Mouse (Mus musculus) neural tube, embryonic 14.5 days (tissue): ENCODE data around the gene Tnnc2. TPM values are rescaled to one million over a fixed set of nuclear protein-coding genes. Genes with fewer than 3 reads are reported as not detected.

Experiments
- ATAC-seq: fragments of 200-750 bp; cut with Nextera tagmentation; 2 replicates; pipeline ENCODE4 v1.8.0; 2017; ENCODE audit warnings: low read depth, mild to moderate bottlenecking, moderate TSS enrichment, moderate library complexity
- H3K27ac ChIP-seq: fragments of 300-500 bp; sonication (generic); 2 replicates; pipeline ENCODE4 v1.5.1; 2014; ENCODE audit warnings: low read depth, mild to moderate bottlenecking, control low read depth, low read length, moderate library complexity, mixed read lengths
- H3K27me3 ChIP-seq: fragments of 300-500 bp; sonication (generic); 2 replicates; pipeline ENCODE4 v1.6.1; 2014; ENCODE audit warnings: low read length; ENCODE audit not compliant: control insufficient read depth, insufficient read depth
- H3K36me3 ChIP-seq: fragments of 300-500 bp; sonication (generic); 2 replicates; pipeline ENCODE4 v1.6.1; 2014; ENCODE audit warnings: low read length, mixed read lengths; ENCODE audit not compliant: control insufficient read depth, insufficient read depth
- H3K4me1 ChIP-seq: fragments of 300-500 bp; sonication (generic); 2 replicates; pipeline ENCODE4 v1.6.1; 2014; ENCODE audit warnings: low read length; ENCODE audit not compliant: control insufficient read depth, insufficient read depth
- H3K4me2 ChIP-seq: fragments of 300-500 bp; sonication (generic); 2 replicates; pipeline ENCODE4 v1.6.1; 2014; ENCODE audit warnings: mild to moderate bottlenecking, low read depth, low read length, control low read depth
- H3K4me3 ChIP-seq: fragments of 300-500 bp; sonication (generic); 2 replicates; pipeline ENCODE4 v1.5.1; 2014; ENCODE audit warnings: low read depth, low read length, control low read depth, mixed read lengths
- H3K9ac ChIP-seq: fragments of 300-500 bp; sonication (generic); replicated peaks from 2 replicates; pipeline ENCODE4 v1.6.1; 2014; ENCODE audit warnings: low read depth, mild to moderate bottlenecking, control low read depth, low read length, mixed read lengths
- H3K9me3 ChIP-seq: fragments of 300-500 bp; sonication (generic); 2 replicates; pipeline ENCODE4 v1.6.1; 2016; ENCODE audit warnings: low read length; ENCODE audit not compliant: control insufficient read depth
- WGBS: fragments of 180-500 bp; shearing (Covaris S2); extraction: QIAGEN DNeasy Blood & Tissue Kit; methylation state at CpG from one replicate; pipeline ENCODE4 v1.1.7; 2014; 5-methylcytosine and 5-hydroxymethylcytosine counted together
- polyA plus RNA-seq: library from polyadenylated mRNA; unstranded; fragments of >200 nt; fragmentation: Nextera tagmentation; extraction: Ambion mirVana; gene quantifications from 2 replicates; pipeline ENCODE4 v1.2.1, GENCODE M21; 2014

The Tnnc2 gene
- polyA plus RNA-seq, 1 experiment from 2014 or later = 6.4 TPM

DNA sequence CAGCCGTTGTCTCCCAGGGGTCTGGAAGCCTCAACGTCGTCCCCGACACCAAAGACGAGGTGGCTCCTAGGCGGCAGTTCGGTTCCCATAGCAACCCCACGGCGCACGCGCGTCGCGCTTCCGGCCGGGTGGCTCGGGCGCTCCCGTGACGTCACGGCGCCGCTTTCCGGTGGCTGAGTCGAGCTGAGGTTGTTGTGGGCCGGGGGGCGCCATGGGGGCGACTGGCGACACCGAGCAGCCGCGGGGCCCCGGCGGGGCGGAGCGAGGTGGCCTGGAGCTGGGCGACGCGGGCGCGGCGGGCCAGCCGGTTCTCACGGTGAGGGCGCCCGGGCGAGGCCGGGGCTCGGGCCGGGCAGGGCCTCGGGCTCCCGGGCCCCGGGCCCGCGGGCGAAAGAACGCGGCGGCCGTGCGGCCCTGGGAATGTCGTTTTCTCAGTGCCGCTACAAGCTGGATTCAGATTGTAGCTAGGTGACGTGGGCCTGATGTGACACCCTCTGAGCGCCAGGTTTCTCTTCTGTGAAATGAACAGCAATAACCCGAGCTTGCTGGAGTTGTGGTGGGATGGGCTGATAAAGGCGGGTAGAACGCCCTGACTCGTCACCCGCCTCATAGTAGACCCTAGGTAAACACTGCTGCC lies 33.8 kb downstream of the Tnnc2 start, which contains the start of the genes Wfdc3 and Dnttip1:
Gene Wfdc3 (minus strand): TSS at position 89 of the 637 bp plus-strand sequence.
Gene Dnttip1 (plus strand): TSS at position 141 of the 637 bp plus-strand sequence.
- Histone ChIP-seq H3K9ac (peak within 1 kb of the TSS; percentile 92), H3K27ac (peak within 1 kb of the TSS; percentile 74), H3K4me3 (peak within 1 kb of the TSS; percentile 87), H3K4me1 (peaks cover 21% of the 10 kb centered on the region), H3K9me3 (no peaks in the 10 kb centered on the region), H3K4me2 (peak within 1 kb of the TSS; percentile 67), H3K27me3 (no peaks in the 10 kb centered on the region; the same call in 1 of the 2 replicates), H3K36me3 (peaks cover 10% of the 10 kb centered on the region; the same call in 1 of the 2 replicates)
- under 1% methylated on average over 62 of the region's 70 CpGs for WGBS
- peak; percentile 92 for ATAC-seq

DNA sequence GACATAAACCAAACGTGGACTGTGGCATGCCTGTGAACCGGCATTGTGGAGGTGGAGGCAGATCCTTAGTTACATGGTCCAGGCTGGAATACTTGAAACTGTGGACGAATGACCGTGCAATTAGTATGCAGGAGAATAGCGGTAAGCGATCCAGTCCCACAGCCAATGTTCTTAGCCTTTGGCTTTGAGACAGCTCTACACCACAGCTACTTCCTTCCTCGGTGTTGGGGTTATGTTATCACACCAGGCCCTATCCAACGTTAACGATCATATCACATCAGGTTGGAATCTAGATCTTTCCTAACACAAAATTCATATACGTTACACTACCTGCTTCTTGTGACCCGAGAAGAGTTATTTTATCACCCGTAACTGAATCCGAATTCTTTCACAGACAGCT lies 34.8 kb downstream of the Tnnc2 start:
- no peaks in the 10 kb centered on the region for H3K9me3 ChIP-seq
- 76% methylated on average over 13 of the region's 13 CpGs for WGBS

DNA sequence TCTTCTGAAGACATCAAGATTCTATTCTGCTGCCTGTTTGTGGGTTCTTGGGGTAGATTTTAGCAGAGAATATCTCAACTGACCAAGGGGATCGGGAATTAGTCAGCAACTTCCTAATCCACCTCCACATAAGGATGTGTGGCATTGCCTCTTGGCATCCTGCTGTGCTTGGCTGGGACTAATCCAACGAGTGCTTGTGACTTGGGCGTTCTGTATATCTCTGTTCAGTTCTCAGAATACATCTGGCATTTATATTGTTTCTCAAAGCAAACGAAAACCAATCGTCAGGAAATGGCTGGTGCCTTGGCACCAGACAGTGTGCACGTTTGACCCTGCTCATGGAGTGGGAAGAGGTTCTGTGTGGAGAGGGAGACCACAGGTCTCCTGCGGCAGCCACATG lies 39.9 kb downstream of the Tnnc2 start:
- Histone ChIP-seq H3K36me3 (no peaks in the 10 kb centered on the region), H3K27me3 (no peaks in the 10 kb centered on the region), H3K4me3 (no peak overlapping the region), H3K27ac (no peak overlapping the region), H3K4me2 (no peak overlapping the region), H3K9me3 (no peaks in the 10 kb centered on the region), H3K4me1 (peaks cover under 1% of the 10 kb centered on the region), H3K9ac (no peak overlapping the region)
- ATAC-seq = no peak
- WGBS = 72% methylated on average over 7 of the region's 7 CpGs

More for the DNA sequence above, 34.8 kb downstream of the Tnnc2 start:
- Histone ChIP-seq H3K27ac (no peak overlapping the region), H3K27me3 (no peaks in the 10 kb centered on the region; the same call in 1 of the 2 replicates), H3K9ac (peak overlapping the region; percentile 92; the same call in 1 of the 2 replicates), H3K4me1 (peaks cover 21% of the 10 kb centered on the region), H3K4me2 (peak overlapping the region; percentile 67), H3K36me3 (peaks cover 10% of the 10 kb centered on the region; the same call in 1 of the 2 replicates), H3K4me3 (peak overlapping the region; percentile 87)
- ATAC-seq = no peak

DNA sequence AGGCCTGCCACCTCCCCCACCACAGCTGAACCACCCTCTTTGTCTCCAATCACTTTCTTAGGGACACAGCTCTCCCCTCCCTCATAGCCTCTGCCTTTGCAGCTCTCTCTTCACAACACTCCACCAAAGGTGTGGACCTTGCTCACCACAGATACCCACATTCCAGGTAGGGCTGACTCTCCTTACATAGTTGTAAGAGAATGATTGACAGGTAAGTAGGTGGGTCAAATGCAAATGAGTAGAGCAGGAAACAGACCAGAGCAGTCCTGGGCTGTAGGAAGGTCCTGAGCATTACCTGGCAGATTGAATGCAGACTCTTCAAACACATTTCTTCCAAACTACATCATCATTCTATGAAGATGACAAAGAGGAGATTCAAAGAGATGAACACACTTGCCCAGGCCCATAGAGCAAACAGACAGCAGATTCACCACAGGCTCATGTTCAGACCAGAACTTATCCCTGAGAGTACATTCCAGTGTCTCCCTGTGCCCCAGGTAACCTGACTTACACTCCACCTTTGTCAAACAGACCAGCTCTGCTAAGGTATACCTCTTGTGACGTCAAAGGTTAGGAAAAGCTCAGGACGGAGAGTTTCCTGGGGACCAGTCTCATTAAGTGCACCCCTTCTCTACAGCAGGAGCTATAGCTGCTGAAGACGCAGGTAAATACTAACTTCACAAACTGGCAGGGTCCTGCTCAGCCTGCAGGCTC lies 42.2 kb downstream of the Tnnc2 start:
- Histone ChIP-seq H3K4me3 (no peak overlapping the region), H3K4me2 (no peak overlapping the region), H3K27me3 (no peaks in the 10 kb centered on the region), H3K4me1 (no peaks in the 10 kb centered on the region), H3K9ac (no peak overlapping the region), H3K27ac (no peak overlapping the region), H3K36me3 (no peaks in the 10 kb centered on the region), H3K9me3 (no peaks in the 10 kb centered on the region)
- WGBS = 73% methylated on average over 3 of the region's 3 CpGs
- no peak for ATAC-seq

DNA sequence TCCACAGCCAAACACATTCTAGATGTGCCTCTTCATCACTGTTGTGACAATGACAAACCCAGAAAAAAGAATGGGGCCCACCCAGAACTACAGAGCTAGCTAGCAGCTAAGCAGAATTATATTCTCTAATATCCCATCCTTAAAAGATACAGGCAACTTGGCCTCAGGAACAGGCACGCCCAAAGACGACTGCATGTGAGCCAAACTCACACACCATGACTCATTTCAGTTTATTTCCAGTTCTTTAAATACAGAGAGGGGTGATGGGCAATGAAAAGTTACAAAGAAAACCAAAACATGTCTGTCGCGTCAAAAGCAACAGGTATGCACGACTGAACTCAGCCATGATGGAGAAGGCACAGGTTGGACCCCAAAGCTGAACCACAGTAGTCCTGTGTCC lies 44.3 kb downstream of the Tnnc2 start:
- Histone ChIP-seq H3K9ac (no peak overlapping the region), H3K4me1 (no peaks in the 10 kb centered on the region), H3K4me3 (no peak overlapping the region), H3K36me3 (no peaks in the 10 kb centered on the region), H3K27me3 (no peaks in the 10 kb centered on the region), H3K4me2 (no peak overlapping the region), H3K27ac (no peak overlapping the region), H3K9me3 (no peaks in the 10 kb centered on the region)
- 92% methylated on average over 5 of the region's 5 CpGs for WGBS
- no peak for ATAC-seq

DNA sequence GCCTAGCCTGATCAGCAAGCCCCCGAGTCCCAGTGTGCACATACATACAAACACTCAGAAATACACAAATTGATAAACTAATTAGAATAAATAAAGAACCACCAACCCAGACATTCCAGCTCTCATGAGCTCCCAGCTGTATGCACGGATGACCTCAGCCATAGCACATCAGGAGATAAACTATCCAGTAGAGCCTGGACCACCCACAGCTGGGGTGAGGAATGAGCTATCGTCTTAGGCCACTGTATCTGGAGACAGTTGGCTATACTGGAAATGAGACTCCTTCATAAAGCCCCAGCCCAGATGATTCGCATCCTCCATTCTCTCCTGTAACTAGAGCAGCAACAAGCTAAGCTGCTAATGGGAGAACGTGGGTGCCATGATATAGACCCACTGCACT lies 44.9 kb downstream of the Tnnc2 start:
- H3K27ac ChIP-seq = no peak overlapping the region
- H3K4me3 ChIP-seq = no peak overlapping the region
- no peak for ATAC-seq
- no peaks in the 10 kb centered on the region for H3K4me1 ChIP-seq
- H3K36me3 ChIP-seq = no peaks in the 10 kb centered on the region
- H3K4me2 ChIP-seq = no peak overlapping the region
- H3K9ac ChIP-seq = no peak overlapping the region
- no peaks in the 10 kb centered on the region for H3K9me3 ChIP-seq
- 86% methylated on average over 5 of the region's 5 CpGs for WGBS
- H3K27me3 ChIP-seq = no peaks in the 10 kb centered on the region

DNA sequence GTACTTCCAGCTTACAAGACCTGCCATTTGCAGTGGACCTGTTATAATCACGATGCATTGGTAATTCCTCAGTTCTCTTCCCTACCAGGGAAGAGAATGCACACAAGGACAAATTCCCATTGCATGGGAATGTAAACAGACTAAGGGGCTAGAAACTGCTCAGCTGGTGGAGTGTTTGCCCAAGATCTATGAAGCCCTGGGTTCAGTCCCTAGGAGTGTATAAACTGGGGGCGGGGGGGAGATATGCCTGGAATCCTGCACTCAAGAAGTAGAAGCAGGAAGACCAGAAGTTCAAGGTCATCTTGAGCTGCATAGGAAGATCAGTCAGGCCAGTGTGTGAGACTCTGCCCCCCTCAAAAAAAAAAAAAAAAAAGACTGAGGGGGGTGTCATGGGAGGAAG lies 46.5 kb downstream of the Tnnc2 start:
- Histone ChIP-seq H3K27me3 (no peaks in the 10 kb centered on the region), H3K36me3 (no peaks in the 10 kb centered on the region), H3K4me2 (no peak overlapping the region), H3K4me1 (no peaks in the 10 kb centered on the region), H3K27ac (no peak overlapping the region), H3K4me3 (no peak overlapping the region), H3K9ac (no peak overlapping the region), H3K9me3 (no peaks in the 10 kb centered on the region)
- ATAC-seq = no peak
- 76% methylated on average over 2 of the region's 2 CpGs for WGBS

DNA sequence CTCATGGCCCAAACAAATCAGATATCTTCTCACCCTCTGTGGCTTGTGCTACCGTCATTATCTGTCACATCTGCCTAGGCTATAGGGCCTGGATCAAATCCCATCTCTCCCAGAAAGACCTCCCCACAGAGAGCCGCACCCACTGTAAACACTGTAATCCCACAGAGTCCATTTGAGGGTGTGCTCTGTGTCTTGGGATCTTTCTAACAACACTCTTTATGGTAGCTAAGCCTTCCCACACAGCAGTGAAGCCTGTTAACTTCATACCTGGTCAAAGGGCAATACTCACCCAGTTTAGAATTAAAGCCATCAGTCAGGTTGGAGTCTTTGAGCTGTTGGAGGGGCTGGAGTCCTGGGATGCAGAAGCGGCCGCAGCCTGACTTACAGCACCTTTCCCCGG lies 48.0 kb downstream of the Tnnc2 start:
- Histone ChIP-seq H3K4me2 (no peak overlapping the region), H3K9ac (no peak overlapping the region), H3K27ac (no peak overlapping the region), H3K27me3 (no peaks in the 10 kb centered on the region), H3K9me3 (no peaks in the 10 kb centered on the region), H3K4me3 (no peak overlapping the region), H3K36me3 (no peaks in the 10 kb centered on the region), H3K4me1 (no peaks in the 10 kb centered on the region)
- no peak for ATAC-seq
- 82% methylated on average over 5 of the region's 5 CpGs for WGBS
